Mouse (Mus musculus) liver, embryonic 12.5 days (tissue): ENCODE data around the gene Hpse2. TPM values are rescaled to one million over a fixed set of nuclear protein-coding genes. Genes with fewer than 3 reads are reported as not detected.

Experiments
- ATAC-seq: fragments of 200-750 bp; cut with Nextera tagmentation; 2 replicates; pipeline ENCODE4 v1.8.0; 2017; ENCODE audit warnings: moderate number of reproducible peaks, mild to moderate bottlenecking, moderate library complexity
- H3K27ac ChIP-seq: fragments of 300-500 bp; sonication (generic); 2 replicates; pipeline ENCODE4 v1.5.1; 2016; ENCODE audit warnings: mild to moderate bottlenecking
- H3K27me3 ChIP-seq: fragments of 300-500 bp; sonication (generic); replicated peaks from 2 replicates; pipeline ENCODE4 v1.6.1; 2016; ENCODE audit warnings: mild to moderate bottlenecking, moderate library complexity
- H3K36me3 ChIP-seq: fragments of 300-500 bp; sonication (generic); 2 replicates; pipeline ENCODE4 v1.6.1; 2016; ENCODE audit warnings: mild to moderate bottlenecking, moderate library complexity
- H3K4me1 ChIP-seq: fragments of 300-500 bp; sonication (generic); 2 replicates; pipeline ENCODE4 v1.6.1; 2016
- H3K4me2 ChIP-seq: fragments of 300-500 bp; sonication (generic); 2 replicates; pipeline ENCODE4 v1.6.1; 2016; ENCODE audit warnings: mild to moderate bottlenecking, moderate library complexity
- H3K4me3 ChIP-seq: fragments of 300-500 bp; sonication (generic); 2 replicates; pipeline ENCODE4 v1.5.1; 2016; ENCODE audit warnings: mild to moderate bottlenecking, moderate library complexity
- H3K9ac ChIP-seq: fragments of 300-500 bp; sonication (generic); 2 replicates; pipeline ENCODE4 v1.6.1; 2016; ENCODE audit warnings: mild to moderate bottlenecking, moderate library complexity
- H3K9me3 ChIP-seq: fragments of 300-500 bp; sonication (generic); replicated peaks from 2 replicates; pipeline ENCODE4 v1.6.1; 2016; ENCODE audit warnings: mild to moderate bottlenecking, moderate library complexity
- WGBS: fragments of 180-500 bp; shearing (Covaris S2); methylation state at CpG from one replicate; pipeline ENCODE4 v1.1.7; 2016; ENCODE audit not compliant: insufficient replicate concordance; 5-methylcytosine and 5-hydroxymethylcytosine counted together
- polyA plus RNA-seq: library from polyadenylated mRNA; unstranded; fragments of >200 nt; fragmentation: Nextera tagmentation; extraction: Ambion mirVana; gene quantifications from 2 replicates; pipeline ENCODE4 v1.2.1, GENCODE M21; 2016

Hpse2 gene
- polyA plus RNA-seq, 1 experiment from 2014 or later = not detected

DNA sequence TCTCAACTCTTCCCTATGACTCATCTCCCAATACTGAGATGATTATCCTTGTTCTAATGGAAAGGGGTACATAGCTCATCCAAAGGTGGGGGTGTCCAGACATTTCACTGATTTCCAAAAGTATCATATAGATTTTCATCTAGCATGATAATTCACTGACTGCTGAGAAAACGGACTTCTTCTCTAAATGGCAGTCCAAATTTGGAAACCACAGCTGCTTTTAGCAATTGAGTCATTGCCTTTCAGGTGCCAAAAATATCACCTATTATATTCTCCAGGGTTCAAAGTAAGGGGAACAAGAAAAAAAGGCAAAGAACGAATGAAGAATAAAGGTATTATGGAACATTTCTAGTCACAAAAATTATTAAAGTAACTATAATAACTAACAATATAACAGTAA is 459.9 kb downstream of the Hpse2 start:
- ATAC-seq = no peak
- H3K9me3 ChIP-seq = no peaks in the 10 kb centered on the region
- no peak overlapping the region for H3K27ac ChIP-seq
- 50% methylated on average over 2 of the region's 2 CpGs for WGBS
- no peak overlapping the region for H3K4me3 ChIP-seq
- no peaks in the 10 kb centered on the region for H3K27me3 ChIP-seq
- H3K36me3 ChIP-seq = no peaks in the 10 kb centered on the region
- no peaks in the 10 kb centered on the region for H3K4me1 ChIP-seq
- H3K4me2 ChIP-seq = no peak overlapping the region
- H3K9ac ChIP-seq = no peak overlapping the region

DNA sequence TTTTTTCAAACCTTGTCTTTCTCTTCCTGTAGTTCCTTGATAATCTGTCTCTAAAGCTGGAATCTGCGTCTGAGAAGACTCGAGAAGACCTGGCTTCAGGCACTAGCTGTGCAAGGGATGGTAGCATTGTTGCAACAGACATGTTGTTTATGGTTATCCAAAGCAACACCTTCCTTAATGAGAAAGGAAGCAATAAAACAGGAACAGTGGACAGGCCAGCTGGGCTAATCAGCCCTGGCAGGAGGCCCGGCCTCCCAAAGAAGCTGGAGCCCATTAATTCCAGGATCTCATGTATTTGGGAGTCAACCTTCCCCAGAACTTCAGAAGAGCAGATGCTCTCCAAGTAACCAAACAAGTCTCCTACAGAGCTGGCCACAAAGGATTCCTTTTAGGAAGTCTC is 465.5 kb downstream of the Hpse2 start:
- no peak for ATAC-seq
- no peak overlapping the region for H3K4me2 ChIP-seq
- no peak overlapping the region for H3K9ac ChIP-seq
- H3K4me3 ChIP-seq = no peak overlapping the region
- H3K27ac ChIP-seq = no peak overlapping the region
- no peaks in the 10 kb centered on the region for H3K36me3 ChIP-seq
- H3K9me3 ChIP-seq = no peaks in the 10 kb centered on the region
- H3K4me1 ChIP-seq = no peaks in the 10 kb centered on the region
- 58% methylated on average over 3 of the region's 3 CpGs for WGBS
- H3K27me3 ChIP-seq = no peaks in the 10 kb centered on the region

DNA sequence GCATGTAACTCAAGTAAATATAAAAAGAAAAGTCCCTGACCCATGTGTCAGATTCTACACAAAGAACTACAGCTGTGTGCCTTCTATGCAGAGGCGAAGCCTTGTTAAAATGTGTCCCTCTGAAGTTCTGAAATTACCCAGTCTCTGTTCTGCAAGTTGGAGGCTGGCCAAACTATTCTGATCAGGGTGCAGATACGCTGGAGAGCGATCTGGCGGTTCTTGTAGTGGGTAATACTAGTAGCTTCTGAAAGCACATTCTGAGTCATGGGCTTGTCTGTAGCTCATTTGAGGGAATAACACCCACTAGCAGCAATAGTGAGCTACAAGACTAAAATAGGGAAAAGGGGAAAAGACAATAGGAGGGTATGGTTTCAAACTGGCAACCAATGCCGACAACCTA is 474.5 kb downstream of the Hpse2 start:
- no peaks in the 10 kb centered on the region for H3K36me3 ChIP-seq
- H3K27ac ChIP-seq = no peak overlapping the region
- no peaks in the 10 kb centered on the region for H3K9me3 ChIP-seq
- H3K9ac ChIP-seq = no peak overlapping the region
- no peaks in the 10 kb centered on the region for H3K4me1 ChIP-seq
- 71% methylated on average over 5 of the region's 5 CpGs for WGBS
- ATAC-seq = no peak
- H3K4me2 ChIP-seq = no peak overlapping the region
- H3K4me3 ChIP-seq = no peak overlapping the region
- H3K27me3 ChIP-seq = no peaks in the 10 kb centered on the region

DNA sequence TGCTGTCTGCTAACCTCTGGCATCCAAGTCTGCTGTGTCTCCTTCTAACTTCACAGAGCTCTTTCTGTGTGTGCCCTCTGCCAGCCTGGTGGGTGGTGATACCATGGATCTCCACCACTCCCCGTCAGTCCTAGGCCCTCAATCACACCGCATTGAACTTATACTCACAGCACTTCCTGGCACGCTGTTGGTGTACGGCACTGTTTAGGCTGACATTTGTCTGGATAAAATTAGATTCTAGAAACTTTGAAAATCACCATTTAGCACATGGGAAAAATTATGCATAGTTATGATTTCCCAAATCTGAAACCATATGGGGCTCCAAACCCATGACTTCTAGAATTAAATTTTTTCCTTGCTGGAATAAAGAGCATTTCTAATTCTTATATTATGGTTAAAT is 478.4 kb downstream of the Hpse2 start:
- no peak for ATAC-seq
- Histone ChIP-seq H3K4me3 (no peak overlapping the region), H3K4me2 (no peak overlapping the region), H3K36me3 (no peaks in the 10 kb centered on the region), H3K27ac (no peak overlapping the region), H3K4me1 (no peaks in the 10 kb centered on the region), H3K27me3 (no peaks in the 10 kb centered on the region), H3K9ac (no peak overlapping the region), H3K9me3 (no peaks in the 10 kb centered on the region)
- 74% methylated on average over 4 of the region's 4 CpGs for WGBS

DNA sequence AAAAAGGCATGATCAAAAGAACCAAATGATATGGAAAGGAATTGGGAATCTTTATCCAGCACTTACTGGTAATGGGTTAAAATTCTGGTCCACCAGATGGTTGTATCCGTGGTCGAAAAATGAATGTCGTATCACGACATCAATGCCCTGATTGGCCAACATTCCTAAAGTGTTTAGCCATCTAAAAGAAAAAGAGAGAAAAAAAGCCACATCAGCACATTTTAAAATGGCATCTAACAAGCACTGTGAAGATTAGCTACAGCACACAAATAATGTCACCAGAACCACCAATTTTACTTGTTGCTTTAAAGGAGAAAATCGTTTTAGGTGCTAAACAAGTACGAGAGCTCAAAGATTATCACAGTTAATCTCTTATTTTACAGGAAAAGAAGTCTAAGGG is 479.6 kb downstream of the Hpse2 start:
- no peaks in the 10 kb centered on the region for H3K9me3 ChIP-seq
- WGBS = 63% methylated on average over 6 of the region's 6 CpGs
- no peak overlapping the region for H3K4me3 ChIP-seq
- no peak overlapping the region for H3K9ac ChIP-seq
- H3K36me3 ChIP-seq = no peaks in the 10 kb centered on the region
- H3K27me3 ChIP-seq = no peaks in the 10 kb centered on the region
- H3K27ac ChIP-seq = no peak overlapping the region
- H3K4me2 ChIP-seq = no peak overlapping the region
- no peaks in the 10 kb centered on the region for H3K4me1 ChIP-seq
- no peak for ATAC-seq

DNA sequence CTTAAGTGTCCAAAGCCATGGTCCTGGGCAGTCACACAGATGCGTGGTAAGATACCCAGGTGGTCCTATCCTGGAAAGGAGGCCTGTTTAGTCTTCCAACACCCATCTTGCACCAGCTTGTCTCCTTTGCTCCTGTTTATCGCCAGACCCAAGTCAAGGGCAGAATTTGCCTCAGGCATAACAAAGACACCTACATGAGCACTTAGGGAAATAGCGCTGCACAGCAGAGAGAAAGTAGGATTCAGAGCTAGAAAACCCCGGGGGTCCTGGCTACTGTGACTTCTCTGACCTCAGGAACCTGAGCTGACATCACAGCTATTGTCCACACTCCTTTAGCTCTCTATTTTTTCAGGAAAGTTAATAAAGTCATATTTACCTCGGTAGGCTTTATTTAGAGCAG is 481.8 kb downstream of the Hpse2 start:
- no peak for ATAC-seq
- H3K27ac ChIP-seq = no peak overlapping the region
- 69% methylated on average over 5 of the region's 5 CpGs for WGBS

DNA sequence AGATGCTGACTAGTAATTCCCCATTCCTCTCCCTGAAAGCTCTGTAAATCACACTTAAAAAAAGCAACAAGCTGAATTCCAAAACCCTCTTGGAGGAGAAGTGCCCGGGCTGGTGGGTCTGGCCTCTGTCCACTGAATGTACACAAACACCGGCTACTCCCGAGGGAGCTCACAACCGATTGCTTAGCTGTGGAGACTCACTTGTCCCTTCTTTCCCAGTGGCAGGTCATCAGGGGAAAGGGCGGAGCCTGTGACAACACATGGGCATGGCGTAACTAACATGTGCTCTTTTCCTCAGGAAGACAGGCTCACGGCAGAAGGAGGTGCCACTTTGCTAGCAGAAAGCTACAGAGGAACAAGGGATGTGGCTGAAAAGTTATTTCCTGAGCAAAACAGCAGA is 483.4 kb downstream of the Hpse2 start:
- Histone ChIP-seq H3K4me3 (no peak overlapping the region), H3K27me3 (no peaks in the 10 kb centered on the region), H3K9me3 (no peaks in the 10 kb centered on the region), H3K4me1 (no peaks in the 10 kb centered on the region), H3K36me3 (no peaks in the 10 kb centered on the region), H3K9ac (no peak overlapping the region), H3K4me2 (no peak overlapping the region), H3K27ac (no peak overlapping the region)
- no peak for ATAC-seq
- WGBS = 49% methylated on average over 7 of the region's 7 CpGs

More for the DNA sequence above, 481.8 kb downstream of the Hpse2 start:
- no peak overlapping the region for H3K9ac ChIP-seq
- no peaks in the 10 kb centered on the region for H3K4me1 ChIP-seq
- no peaks in the 10 kb centered on the region for H3K9me3 ChIP-seq
- no peak overlapping the region for H3K4me3 ChIP-seq
- H3K27me3 ChIP-seq = no peaks in the 10 kb centered on the region
- H3K4me2 ChIP-seq = no peak overlapping the region
- H3K36me3 ChIP-seq = no peaks in the 10 kb centered on the region

DNA sequence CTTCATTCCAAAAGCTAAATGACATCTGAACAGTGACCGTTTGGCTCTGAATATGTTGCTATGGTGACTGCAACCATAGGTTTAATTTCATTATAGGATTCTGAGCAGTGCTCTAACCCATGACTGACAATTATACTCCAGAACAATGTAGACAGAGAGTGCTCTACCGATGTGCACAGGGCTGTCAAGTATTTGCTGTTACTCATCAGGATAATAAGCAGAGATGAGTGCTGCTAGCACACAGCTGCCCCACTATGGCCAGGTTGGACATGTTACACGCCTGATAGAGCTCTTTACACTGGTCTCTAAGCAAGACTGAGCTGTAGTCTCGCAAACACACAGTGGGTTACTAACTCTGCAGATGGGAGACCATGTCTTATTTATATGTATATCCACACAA is 483.9 kb downstream of the Hpse2 start:
- ATAC-seq = no peak
- Histone ChIP-seq H3K9ac (no peak overlapping the region), H3K4me2 (no peak overlapping the region), H3K27ac (no peak overlapping the region), H3K27me3 (no peaks in the 10 kb centered on the region), H3K4me1 (no peaks in the 10 kb centered on the region), H3K9me3 (no peaks in the 10 kb centered on the region), H3K36me3 (no peaks in the 10 kb centered on the region), H3K4me3 (no peak overlapping the region)
- WGBS = 63% methylated on average over 4 of the region's 4 CpGs

DNA sequence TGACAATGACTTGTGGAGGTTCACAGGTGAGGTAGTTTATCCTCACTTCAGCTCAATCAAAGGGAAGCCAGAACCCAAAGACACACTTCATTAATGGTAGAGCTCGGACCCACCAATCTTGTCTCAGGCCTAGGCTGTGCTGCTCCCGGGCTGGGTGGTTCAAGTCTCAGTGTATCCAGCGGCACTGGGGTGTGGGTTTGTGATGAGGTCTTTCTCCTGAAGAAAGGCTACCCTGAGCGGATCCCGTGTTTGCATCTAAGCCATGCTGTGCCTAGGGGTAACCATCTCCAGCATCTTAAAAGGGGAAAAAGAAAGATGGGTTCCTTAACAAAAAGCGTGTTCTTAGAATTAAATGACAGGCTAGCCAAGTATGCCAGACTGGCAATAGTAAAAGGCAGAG is 484.3 kb downstream of the Hpse2 start:
- no peak overlapping the region for H3K9ac ChIP-seq
- no peak overlapping the region for H3K27ac ChIP-seq
- H3K4me1 ChIP-seq = no peaks in the 10 kb centered on the region
- no peaks in the 10 kb centered on the region for H3K9me3 ChIP-seq
- no peak overlapping the region for H3K4me2 ChIP-seq
- no peak for ATAC-seq
- H3K27me3 ChIP-seq = no peaks in the 10 kb centered on the region
- WGBS = 68% methylated on average over 6 of the region's 6 CpGs
- H3K36me3 ChIP-seq = no peaks in the 10 kb centered on the region
- no peak overlapping the region for H3K4me3 ChIP-seq

DNA sequence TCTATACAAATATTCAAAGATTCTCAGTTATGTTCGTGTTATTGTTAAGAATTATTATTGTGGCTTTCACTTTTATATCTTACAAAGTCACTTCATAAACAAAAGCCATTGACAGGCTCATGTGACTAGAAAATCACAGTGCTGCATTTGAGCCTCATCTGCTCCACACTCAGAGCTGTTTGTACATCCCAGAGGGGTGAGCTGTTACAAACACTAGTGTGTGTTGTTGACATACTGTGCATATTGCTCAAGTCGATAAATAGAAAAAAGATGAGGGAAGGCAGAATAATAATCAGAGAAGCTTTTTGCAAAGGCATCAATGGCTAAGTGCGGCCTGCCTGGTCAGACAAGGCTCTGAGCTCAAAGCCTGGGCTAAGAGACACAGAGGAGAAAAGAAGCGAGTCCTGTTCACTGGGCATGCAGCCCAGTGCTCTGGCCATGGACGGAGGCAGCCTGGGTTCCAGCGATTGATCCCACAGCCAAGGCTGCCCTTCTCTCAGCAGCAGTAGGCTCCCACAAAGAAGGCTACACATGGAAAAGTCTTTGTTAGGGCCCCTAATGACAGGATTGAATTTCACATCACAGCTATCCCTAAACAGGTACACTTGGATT is 485.6 kb downstream of the Hpse2 start:
- WGBS = 72% methylated on average over 6 of the region's 6 CpGs
- Histone ChIP-seq H3K9me3 (no peaks in the 10 kb centered on the region), H3K4me1 (no peaks in the 10 kb centered on the region), H3K27ac (no peak overlapping the region), H3K27me3 (no peaks in the 10 kb centered on the region), H3K4me2 (no peak overlapping the region), H3K9ac (no peak overlapping the region), H3K36me3 (no peaks in the 10 kb centered on the region), H3K4me3 (no peak overlapping the region)
- ATAC-seq = no peak

DNA sequence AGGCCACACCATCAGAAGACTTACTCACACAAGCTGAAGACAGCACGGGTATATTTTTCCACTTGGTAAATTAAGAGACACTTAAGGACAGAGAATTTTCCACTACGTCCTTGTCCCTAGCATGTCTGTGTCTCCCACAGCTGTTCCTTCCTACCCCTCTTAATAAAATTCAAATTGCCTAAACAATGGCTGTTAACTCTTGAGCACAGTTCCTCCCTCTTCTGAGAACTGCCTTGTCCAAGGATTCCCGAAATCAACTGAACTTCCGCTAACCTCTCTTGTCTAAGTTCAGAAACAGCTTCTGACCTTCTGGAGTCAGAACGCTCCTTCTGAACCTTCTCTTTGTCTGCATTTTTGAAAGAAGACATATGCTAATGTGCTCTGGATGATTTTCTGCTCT is 496.6 kb downstream of the Hpse2 start:
- no peaks in the 10 kb centered on the region for H3K9me3 ChIP-seq
- no peaks in the 10 kb centered on the region for H3K27me3 ChIP-seq
- 70% methylated on average over 5 of the region's 5 CpGs for WGBS
- no peak overlapping the region for H3K27ac ChIP-seq
- no peak for ATAC-seq
- H3K4me3 ChIP-seq = no peak overlapping the region
- H3K4me1 ChIP-seq = no peaks in the 10 kb centered on the region
- no peaks in the 10 kb centered on the region for H3K36me3 ChIP-seq
- no peak overlapping the region for H3K9ac ChIP-seq
- no peak overlapping the region for H3K4me2 ChIP-seq

DNA sequence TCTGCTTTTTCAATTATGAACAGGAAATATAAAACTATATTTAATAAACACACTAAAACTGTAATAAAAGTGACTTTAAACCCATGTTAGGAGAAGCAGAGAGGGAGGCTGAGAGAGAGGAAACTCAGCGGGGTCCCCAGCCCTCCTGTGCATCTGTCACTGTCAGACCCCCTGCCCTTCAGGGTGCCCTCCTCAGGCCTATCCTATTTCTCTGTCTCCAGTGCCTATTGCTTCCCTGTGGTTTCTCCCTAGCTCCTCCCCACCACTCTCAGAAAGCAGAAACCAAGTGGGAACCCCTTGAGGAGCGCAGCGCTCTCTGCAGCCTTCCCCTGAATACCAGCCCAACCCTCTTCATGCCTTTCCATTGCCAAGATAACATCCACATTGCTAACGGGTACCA is 510.5 kb downstream of the Hpse2 start:
- Histone ChIP-seq H3K27me3 (no peaks in the 10 kb centered on the region), H3K4me1 (no peaks in the 10 kb centered on the region), H3K9ac (no peak overlapping the region), H3K9me3 (no peaks in the 10 kb centered on the region), H3K4me2 (no peak overlapping the region), H3K27ac (no peak overlapping the region), H3K4me3 (no peak overlapping the region), H3K36me3 (no peaks in the 10 kb centered on the region)
- no peak for ATAC-seq
- WGBS = 58% methylated on average over 4 of the region's 4 CpGs

DNA sequence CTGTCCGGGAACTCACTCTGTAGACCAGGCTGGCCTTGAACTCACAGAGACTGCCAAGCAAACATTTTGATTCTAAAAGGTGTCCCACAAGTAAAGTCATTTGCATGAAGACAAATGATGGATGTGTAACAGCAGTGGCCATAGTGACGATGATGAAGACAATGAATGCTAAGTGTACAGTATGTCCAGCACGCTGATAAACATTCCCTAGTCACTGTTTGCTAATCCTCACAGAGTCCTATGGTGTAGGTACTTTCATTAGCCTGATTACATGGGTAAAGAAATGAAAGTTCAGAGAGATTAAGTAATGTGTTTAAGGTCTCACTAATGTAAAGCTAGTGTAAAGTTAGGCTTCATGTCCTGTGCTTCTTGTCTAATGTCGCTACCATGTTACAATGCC is 511.6 kb downstream of the Hpse2 start:
- Histone ChIP-seq H3K4me3 (no peak overlapping the region), H3K9ac (no peak overlapping the region), H3K4me2 (no peak overlapping the region), H3K4me1 (no peaks in the 10 kb centered on the region), H3K27ac (no peak overlapping the region), H3K9me3 (no peaks in the 10 kb centered on the region), H3K27me3 (no peaks in the 10 kb centered on the region), H3K36me3 (no peaks in the 10 kb centered on the region)
- ATAC-seq = no peak
- 65% methylated on average over 4 of the region's 4 CpGs for WGBS
